In the genomic region with DNA sequence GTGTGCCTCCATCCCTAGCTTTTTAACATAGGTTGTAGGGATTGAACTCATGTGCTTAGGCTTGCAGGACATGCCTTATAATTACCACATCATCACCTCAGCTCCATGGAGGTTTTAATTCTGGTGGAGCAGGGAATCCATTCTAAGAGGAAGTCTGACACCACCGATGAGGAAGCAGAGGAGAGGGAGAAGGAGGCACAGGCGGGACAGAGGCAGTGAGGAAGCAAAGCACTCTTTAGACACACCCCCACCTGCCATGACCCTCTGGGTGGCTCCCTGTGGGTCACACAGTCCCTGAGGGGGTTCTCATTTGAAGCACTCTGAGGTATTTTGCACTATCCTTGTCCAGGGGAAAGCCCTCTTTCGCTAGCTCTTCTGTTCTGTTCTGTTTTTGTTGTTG, we compare ENCODE assay signal across 28 mouse cellular contexts. TPM values are rescaled to one million over a fixed set of nuclear protein-coding genes. Genes with fewer than 3 reads are reported as not detected.
DNase-seq lines count a peak whose midpoint lies in the region; ATAC-seq lines count a peak whose summit lies in the region.
"Had no signal": no experiment of that assay in that cellular context is flagged by ENCODE, and none has a peak within 500 bp of the region (broad histone marks: within the 10 kb centered on the region; RNA-seq: fewer than 3 reads in every experiment).

No protein-coding gene starts in this region.

- DNase-seq in cerebellum, postnatal 10 days, result no peak
- DNase-seq in layer of hippocampus, postnatal 25 days (ENCODE audit: extremely low spot score in 1 of 2, low spot score in 1 of 2), result no peak
- DNase-seq in adrenal gland, postnatal 14 days, result no peak
- DNase-seq: adrenal gland, adult 8-10 months; adrenal gland, postnatal 36 days; B cell, adult 2 months; cerebellum, adult 11 months; cerebellum, adult 18-20 months; cerebellum, adult 8-10 months; cerebellum, adult 9-11 months; cerebellum, postnatal 25 days; embryo, embryonic 11 days; forebrain, postnatal 0 days had no signal

- H3K36me3 ChIP-seq in neural tube, embryonic 14.5 days (ENCODE audit: control insufficient read depth, insufficient read depth, low read length), result peaks cover 3% of the 10 kb centered on the region
- peaks cover 26% of the 10 kb centered on the region; the same call in 1 of the 2 replicates for H3K36me3 ChIP-seq in neural tube, embryonic 15.5 days
- H3K36me3 ChIP-seq: embryonic facial prominence, embryonic 13.5 days; embryonic facial prominence, embryonic 15.5 days; G1E had no signal

- WGBS in neural tube, embryonic 14.5 days, result 90% methylated on average over 3 of the region's 3 CpGs
- WGBS in neural tube, embryonic 15.5 days, result 90% methylated on average over 3 of the region's 3 CpGs

- H3K4me1 ChIP-seq in neural tube, embryonic 14.5 days (ENCODE audit: control insufficient read depth, insufficient read depth, low read length), result no peaks in the 10 kb centered on the region
- no peaks in the 10 kb centered on the region for H3K4me1 ChIP-seq in neural tube, embryonic 15.5 days
- H3K4me1 ChIP-seq: forebrain, embryonic 13.5 days; forebrain, embryonic 15.5 days had no signal

- no peak overlapping the region for H3K9ac ChIP-seq in neural tube, embryonic 14.5 days (replicated peaks; ENCODE audit: low read depth, low read length)
- no peak overlapping the region for H3K9ac ChIP-seq in neural tube, embryonic 15.5 days (replicated peaks)
- H3K9ac ChIP-seq: embryonic facial prominence, embryonic 13.5 days; embryonic facial prominence, embryonic 15.5 days; forebrain, embryonic 13.5 days; forebrain, embryonic 15.5 days; forebrain, postnatal 0 days had no signal

- 0 out of 2 replicates have a peak, but pooled peaks have one; percentile 17 for ATAC-seq in neural tube, embryonic 14.5 days (ENCODE audit: low read depth)
- no peak for ATAC-seq in neural tube, embryonic 15.5 days (ENCODE audit: low FRiP score)
- ATAC-seq in granulocyte monocyte progenitor cell, adult 5-6 weeks (replicated peaks; ENCODE audit: poor library complexity, severe bottlenecking), result peak; percentile 76
- ATAC-seq in megakaryocyte, adult 5-6 weeks (ENCODE audit: poor library complexity, severe bottlenecking), result peak; percentile 55
- ATAC-seq: activated CD4-positive, CD25-positive, alpha-beta regulatory T cell, adult 4 months; CD4-positive, CD25-positive, alpha-beta regulatory T cell, adult 4 months; forebrain, embryonic 13.5 days; forebrain, embryonic 15.5 days; forebrain, postnatal 0 days; Patski had no signal

- H3K27me3 ChIP-seq in neural tube, embryonic 14.5 days (ENCODE audit: control insufficient read depth, insufficient read depth, low read length), result no peaks in the 10 kb centered on the region
- no peaks in the 10 kb centered on the region for H3K27me3 ChIP-seq in neural tube, embryonic 15.5 days (replicated peaks)
- H3K27me3 ChIP-seq: CH12.LX; embryonic facial prominence, embryonic 13.5 days; embryonic facial prominence, embryonic 15.5 days; forebrain, embryonic 13.5 days; forebrain, embryonic 15.5 days; Patski had no signal

- no peaks in the 10 kb centered on the region for H3K9me3 ChIP-seq in neural tube, embryonic 14.5 days (ENCODE audit: control insufficient read depth, low read length)
- no peaks in the 10 kb centered on the region for H3K9me3 ChIP-seq in neural tube, embryonic 15.5 days (replicated peaks)
- H3K9me3 ChIP-seq: embryonic facial prominence, embryonic 13.5 days; embryonic facial prominence, embryonic 15.5 days; forebrain, embryonic 10.5 days; forebrain, embryonic 13.5 days; forebrain, embryonic 15.5 days had no signal

- no peak overlapping the region for H3K4me3 ChIP-seq in neural tube, embryonic 14.5 days (ENCODE audit: low read depth, low read length)
- H3K4me3 ChIP-seq in neural tube, embryonic 15.5 days (replicated peaks), result no peak overlapping the region
- H3K4me3 ChIP-seq: embryonic facial prominence, embryonic 13.5 days; embryonic facial prominence, embryonic 15.5 days; erythroblast, embryonic 14.5 days; forebrain, embryonic 10.5 days; forebrain, embryonic 13.5 days; forebrain, embryonic 15.5 days had no signal

- H3K27ac ChIP-seq in neural tube, embryonic 14.5 days (ENCODE audit: low read depth, low read length), result no peak overlapping the region
- H3K27ac ChIP-seq in neural tube, embryonic 15.5 days (replicated peaks), result no peak overlapping the region
- H3K27ac ChIP-seq: embryonic facial prominence, embryonic 13.5 days; embryonic facial prominence, embryonic 15.5 days; forebrain, embryonic 10.5 days; forebrain, embryonic 13.5 days; forebrain, embryonic 15.5 days had no signal

- no peak overlapping the region for H3K4me2 ChIP-seq in neural tube, embryonic 14.5 days (ENCODE audit: low read depth, low read length)
- no peak overlapping the region for H3K4me2 ChIP-seq in neural tube, embryonic 15.5 days
- H3K4me2 ChIP-seq: embryonic facial prominence, embryonic 13.5 days; embryonic facial prominence, embryonic 15.5 days; forebrain, embryonic 13.5 days; forebrain, embryonic 15.5 days had no signal

RNA-seq across cellular contexts. Expression of a gene that starts 56.0 kb away (rescaled TPM):
- polyA plus RNA-seq in neural tube, embryonic 14.5 days (2014; fragmentation: Nextera tagmentation; extraction: Ambion mirVana), result 13.1 and 14.2 TPM in 2 replicates
- 13.9 and 19.4 TPM in 2 replicates for polyA plus RNA-seq in neural tube, embryonic 15.5 days (2015; fragmentation: Nextera tagmentation; extraction: Ambion mirVana)
- total RNA-seq in granulocyte monocyte progenitor cell, adult 5-6 weeks (2014; fragmentation: Nextera tagmentation), result 41.5 and 45.1 TPM in 2 replicates
- 59.5 and 64.1 TPM in 2 replicates for total RNA-seq in granulocyte monocyte progenitor cell, adult 5-6 weeks (2017)
- total RNA-seq in megakaryocyte, adult 5-6 weeks (2015), result 21.1 and 24.8 TPM in 2 replicates
- total RNA-seq in megakaryocyte, adult 5-6 weeks (2017), result 20.7 and 25.3 TPM in 2 replicates
- total RNA-seq in layer of hippocampus, postnatal 25 days (2021), result 1 to 10 TPM; 6.8 TPM
- 9.3 and 10.4 TPM in 2 replicates for total RNA-seq in adrenal gland, postnatal 14 days (2021)
